Mouse (Mus musculus) testis, postnatal 14 days (tissue): ENCODE data around the gene Igfbp1.
A peak's percentile ranks its signal among the peaks of the same experiment; 100 is the strongest.
"Not testable (repeated sequence)": the region's sequence is repeated elsewhere in the genome, so short reads cannot be mapped to it uniquely, and the experiment has no call there.

ENCODE experiments used
- DNase-seq: peaks from one replicate; pipeline ENCODE4 v3.0.0; 2021; ENCODE audit warnings: low spot score

Igfbp1 gene

DNA sequence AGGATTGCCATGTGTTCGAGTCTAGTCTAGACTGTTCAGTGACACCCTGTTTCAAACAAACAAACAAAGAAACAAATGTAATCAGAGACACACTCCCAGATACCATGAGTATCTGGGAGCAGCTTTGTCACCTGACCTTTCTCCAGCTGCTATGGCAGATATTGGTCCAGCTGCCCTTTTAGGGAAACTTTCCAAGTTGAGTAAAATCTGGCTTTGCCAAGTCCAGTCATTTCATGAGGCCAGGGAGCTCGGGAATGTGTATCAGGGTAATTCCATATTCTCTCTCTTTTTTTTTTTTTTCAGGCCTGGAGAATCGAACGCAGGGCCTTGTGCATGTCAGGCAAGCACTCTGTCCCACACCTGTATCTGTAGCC, 2.3 kb upstream of the Igfbp1 start:
- no peak for DNase-seq

DNA sequence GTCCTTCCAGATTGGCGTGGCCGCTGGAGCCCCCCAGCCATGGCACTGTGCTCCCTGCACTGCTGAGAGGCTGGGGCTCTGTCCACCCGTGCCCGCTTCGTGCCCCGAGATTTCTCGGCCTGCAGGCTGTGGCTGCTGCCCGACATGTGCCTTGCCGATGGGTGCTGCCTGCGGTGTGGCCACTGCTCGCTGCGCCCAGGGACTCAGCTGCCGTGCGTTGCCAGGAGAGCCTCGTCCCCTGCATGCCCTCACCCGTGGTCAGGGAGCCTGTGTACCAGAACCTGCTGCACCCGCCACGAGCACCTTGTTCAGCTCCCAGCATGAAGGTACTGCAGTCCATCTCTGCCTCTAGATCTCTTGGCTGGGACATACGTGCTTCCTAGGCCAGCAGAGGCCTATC, 424 bp downstream of the Igfbp1 start:
- DNase-seq = no peak

DNA sequence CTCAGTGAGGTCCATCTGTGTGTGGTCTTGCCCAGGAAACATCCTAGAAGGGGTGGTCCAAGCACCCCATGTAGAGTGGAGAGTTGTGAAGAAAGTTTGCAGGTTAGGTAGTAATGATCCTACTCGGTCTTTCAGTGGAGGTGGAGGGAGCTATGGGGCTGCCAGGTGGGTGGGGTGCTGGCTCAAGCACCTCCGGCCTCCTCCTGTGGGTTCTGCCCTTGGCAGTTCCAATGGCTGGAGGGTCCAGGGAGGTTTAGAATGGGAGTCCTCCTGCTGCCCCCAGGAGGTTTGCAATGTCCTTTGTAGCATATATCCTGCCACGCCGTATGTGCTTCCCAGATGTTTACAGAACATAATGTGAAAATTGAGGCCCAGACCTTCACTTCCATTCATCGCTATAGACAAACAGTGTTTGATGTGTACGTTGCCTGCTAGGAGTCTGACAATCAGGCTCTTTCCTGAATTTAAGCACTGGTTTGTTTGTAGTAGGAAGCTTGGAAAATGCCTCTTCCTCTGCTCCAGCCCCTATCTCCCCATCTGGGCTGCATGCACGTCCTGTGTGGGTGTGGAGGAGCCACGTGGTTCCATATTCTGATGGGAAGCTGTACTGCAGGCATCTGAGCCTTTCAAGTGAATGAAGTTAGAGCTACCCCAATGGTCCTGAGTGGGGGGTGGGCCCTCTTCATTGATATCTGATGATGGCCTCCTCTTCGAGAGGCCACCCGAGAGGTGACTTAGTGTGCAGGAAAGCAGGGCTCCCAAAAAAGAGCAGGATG, 1.1 kb downstream of the Igfbp1 start:
- DNase-seq = no peak

DNA sequence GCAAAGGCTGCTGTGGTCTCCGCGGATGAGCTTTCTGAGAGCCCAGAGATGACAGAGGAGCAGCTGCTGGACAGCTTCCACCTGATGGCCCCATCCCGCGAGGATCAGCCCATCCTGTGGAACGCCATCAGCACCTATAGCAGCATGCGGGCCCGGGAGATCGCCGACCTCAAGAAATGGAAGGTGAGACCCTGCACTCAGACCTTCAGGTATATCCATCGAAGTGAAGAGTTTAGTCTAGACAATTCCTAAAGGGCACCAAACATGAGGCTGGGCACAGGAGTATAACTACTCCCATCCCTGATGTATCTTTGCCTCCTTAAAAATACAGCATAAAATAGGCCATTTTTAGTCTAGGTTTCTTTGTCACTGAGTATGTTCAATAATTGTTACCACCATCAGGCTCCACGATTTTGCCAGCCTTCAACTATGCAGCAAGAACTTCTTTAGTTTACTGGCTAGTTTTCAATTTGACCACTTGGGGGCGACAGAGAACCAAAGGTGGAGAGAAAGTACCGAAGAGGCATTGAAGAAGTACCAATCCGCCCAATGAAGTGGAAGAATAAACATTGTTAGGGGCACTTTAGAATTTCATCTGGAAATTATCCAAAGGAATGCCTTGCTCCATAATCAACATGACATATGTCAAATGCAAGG, 2.3 kb downstream of the Igfbp1 start:
- peak; percentile 25 for DNase-seq

DNA sequence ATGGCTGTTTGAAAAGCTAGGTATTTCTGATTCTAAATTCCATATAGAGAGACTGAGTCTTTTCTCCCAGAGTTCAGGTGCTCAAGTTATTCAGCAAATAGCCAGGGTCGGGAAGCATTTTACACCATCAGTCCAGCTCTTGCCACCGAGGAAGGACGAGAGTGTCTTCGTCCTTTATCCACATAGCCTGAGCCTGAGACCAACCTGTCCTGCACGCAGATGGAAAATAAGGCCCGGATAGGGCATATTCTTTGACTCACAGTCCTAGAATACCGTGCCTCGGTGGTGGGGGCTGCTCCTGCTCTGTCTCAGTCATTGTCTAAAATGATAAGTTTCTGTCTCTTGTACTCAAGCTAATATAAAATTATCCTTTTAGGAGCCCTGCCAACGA, 2.8 kb downstream of the Igfbp1 start:
- no peak for DNase-seq

DNA sequence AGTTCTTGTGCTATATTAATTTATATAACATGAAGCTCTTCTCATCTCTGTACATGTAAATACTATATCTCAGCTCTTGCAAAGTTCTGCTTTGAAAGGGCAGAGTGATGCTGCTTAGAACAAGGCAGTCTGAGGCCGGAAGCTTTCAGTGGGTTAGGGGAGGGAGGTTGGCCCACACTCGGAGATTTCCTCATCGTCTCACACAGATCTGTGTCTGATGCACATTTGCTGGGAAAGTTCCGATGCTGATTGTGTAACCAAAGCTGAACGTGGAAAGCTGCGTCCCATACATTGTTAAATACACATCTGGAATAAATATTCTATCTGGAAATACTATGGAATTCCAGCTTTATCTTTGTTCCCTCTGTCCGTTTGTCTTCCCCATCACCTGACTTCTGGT, 4.6 kb downstream of the Igfbp1 start:
- DNase-seq = no peak

DNA sequence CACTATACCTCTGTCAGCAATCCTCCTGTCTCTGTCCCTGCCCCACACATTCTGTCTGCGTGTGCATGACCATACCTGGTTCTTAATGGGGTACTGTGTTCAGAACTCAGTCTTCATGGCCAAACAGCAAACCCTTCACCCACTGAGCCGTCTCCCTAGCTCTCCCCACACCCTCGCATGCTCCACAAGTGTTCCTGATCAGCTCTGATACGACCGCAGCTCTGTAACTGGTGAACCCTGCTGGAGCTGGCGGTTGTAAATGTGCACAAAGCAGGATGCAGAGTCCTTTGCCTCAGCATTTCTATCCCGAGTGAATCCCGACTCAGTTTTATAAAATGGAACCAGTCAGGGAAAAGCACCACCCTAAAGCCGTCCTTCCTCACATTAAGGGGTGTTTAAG, 6.3 kb downstream of the Igfbp1 start:
- no peak for DNase-seq

DNA sequence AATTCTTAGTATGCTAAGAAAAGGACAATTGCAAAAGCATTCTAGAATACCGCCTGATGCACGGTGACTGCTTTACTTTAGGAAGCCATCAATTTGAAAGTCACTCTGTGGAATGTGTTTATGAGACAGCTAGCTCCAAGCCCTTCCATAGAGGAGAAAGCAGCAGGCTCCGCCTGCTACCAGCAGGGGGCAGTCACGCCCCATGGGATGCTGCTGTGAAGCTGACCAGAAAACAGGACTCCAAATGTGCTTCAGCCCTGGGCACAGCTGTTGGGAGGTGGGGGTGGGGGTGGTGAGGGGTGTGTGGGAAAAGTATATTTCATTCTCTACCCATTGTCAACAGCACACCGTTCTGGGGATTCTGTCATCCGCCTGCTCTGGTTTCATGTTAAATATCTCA, 12.8 kb downstream of the Igfbp1 start:
- peak; percentile 46 for DNase-seq

DNA sequence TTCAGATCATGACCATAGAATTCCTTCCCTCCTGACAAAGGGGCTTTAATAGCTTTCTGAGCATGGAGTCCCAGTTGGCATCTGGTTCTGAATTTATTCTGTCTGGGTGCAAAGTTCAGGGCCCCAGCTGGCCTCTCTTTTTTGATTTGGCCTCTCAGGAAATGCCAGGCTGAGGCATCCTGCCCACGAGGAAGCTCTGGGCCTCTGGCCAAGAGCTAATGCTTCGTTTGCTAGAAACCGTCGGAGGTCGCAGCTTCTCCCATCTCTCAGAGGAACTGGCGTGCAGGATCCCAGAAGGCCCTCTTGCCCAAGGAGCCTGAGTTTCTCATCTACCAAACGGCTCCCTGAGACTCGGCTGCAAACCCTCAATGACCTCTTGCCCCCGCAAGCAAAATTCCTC, 13.6 kb downstream of the Igfbp1 start:
- DNase-seq = no peak

DNA sequence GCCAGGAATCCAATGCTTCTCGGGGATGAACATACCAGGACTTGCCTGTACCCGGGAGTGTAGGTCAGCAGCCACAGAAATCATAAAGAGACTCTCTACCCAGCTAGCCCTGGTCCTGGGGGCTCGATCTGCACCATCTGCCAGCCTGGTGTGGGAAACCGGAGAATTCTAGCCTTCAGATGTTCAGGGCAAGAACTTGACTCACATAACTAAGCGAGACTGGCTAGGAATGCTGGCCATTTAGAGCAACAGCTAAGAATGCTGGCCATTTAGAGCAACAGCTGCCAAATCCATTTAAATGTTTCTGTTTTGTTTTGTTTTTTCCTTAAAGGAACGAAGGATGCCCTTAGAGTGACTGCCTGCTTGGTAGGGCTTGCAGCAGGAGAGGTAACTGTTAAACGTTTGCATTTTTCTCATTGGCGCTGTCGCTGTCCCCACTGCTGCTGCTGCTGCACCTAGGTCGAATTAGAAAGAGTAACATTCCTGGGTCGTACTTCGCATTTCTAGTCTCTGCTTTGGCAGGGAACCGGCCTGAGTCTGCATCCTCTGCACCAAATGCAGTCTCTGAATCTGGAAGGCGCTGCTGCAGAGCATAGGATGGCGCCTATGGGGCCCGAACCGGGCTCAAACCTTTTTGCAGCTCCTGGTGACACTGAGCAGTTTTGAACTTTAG, 14.7 kb downstream of the Igfbp1 start:
- no peak for DNase-seq

DNA sequence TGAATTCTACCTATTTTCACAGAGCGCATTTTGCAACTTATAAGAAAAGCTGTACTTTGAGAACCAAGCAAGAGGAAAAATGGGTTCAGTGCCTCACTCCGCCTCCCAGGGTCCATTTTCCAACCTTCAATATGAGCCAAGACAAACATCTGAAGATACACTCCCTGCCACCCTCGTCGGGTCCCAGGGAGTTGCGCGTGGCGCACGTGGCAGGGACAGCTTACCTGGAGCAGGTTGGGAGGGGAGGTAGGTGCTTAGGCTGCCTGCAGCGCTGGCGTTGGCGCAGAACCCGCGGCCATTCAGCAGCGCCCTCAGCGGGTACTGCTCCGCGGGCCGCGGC, 15.5 kb downstream of the Igfbp1 start:
- DNase-seq = no peak

DNA sequence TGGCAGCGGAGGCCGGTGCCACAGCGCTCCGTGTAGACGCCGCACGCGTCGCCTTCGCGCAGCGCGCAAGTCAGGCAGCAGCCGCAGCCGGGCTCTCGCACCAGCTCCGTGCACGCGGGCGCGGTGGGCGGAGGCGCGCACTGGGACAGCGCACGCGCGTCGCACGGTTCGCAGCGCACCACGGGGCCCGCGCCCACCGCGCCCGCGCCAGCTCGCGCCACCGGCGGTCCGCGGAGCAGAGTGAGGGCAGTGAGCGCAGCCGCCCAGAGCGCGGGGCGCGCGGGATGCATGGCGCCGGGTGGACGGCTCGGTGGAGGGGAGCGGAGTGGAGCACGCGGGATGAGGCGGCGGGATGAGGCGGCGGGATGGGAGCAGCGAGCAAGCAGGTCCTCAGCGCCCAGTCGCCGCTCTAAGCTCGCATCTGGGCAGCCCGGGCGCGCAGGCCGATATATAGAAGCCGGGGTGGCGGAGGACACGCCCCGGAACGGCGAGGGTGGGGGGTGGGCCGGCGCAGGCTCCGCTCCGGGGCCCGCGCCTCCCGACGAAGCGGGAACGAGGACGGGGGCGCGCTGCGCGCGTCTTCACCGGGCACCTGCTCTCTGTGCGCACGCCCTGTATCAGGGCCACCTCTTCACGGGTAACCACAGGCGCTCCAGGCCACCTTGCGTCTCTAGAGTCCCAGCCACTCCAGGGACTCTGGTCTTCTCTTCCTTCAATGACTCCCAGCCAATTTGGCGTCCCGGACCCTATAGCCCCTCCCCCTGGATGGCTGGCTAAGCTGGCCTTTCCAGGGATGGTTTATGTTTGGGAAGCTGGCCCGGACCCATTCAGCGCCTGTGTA, 16.1 kb downstream of the Igfbp1 start, which contains the start of gene Igfbp3:
Gene Igfbp3, minus strand, starts transcription at position 423 of the 841 bp plus-strand sequence.
- peak; percentile 24 for DNase-seq

DNA sequence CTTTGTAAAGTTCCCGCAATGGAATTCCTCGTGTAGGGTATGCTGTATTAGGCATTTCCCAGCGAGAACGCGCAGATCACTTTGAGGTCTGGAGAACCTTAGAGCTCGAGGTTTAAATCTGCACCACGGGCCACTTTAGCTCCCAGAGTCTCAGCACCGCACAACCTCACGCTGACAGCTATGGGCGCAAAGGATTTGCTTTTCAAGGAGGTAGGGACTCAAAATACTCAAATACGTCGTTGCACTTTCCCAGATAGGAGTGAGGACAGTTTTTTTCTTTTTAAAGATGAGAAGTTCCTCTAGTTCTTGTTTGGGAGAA, 16.7 kb downstream of the Igfbp1 start:
- DNase-seq = no peak

DNA sequence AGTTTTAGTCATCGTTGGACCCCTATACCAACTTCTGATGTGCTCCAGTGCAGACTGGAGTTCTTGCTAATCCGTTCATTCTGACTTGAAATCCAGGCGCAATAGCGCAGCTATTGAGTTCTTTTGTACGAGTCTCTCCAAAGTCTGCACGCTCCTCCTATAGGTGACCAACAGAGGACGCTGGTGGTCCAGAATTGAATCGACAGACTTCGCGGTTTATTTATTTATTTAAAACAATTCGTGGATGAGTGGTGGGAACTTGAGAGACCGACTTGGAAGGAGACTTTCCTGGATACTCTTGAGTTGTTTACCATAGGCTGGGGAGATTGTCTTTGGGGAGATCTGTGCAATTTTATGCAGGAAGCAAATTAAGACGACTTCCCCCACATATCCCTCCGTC, 17.2 kb downstream of the Igfbp1 start:
- DNase-seq = no peak

DNA sequence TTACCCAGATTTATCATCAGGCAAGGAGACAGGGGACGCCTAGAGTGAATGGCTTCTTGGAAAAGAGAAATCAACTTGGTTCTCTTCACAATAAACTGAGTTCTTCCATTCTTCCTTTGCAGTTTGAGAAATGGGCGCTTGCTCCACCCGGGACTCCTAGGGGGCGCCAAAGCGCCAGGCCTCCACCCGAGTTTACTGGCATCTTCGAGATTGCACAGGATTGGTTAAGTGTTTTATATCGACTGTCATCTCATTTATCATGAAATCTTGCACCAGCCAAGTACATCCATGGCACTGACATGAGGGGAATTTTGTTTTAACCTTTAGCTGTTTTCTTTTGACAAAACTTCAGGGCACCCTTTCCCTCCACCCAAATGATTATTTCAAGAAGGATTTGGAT, 18.1 kb downstream of the Igfbp1 start:
- peak; percentile 36 for DNase-seq

DNA sequence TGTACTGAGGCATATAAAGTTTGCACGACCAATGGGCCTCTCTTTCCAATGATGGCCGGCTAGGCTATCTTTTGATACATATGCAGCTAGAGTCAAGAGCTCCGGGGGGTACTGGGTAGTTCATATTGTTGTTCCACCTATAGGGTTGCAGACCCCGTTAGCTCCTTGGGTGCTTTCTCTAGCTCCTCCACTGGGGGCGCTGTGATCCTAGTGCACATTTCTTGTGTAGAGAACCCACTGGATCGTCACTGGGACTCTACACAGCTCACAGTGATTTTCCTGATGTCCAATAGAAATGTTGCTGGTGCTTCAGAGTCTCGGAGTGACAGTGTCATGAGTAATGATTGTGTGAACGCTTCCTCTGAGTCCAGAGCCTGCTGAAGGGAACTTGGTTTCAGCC, 24.2 kb downstream of the Igfbp1 start:
- DNase-seq = not testable (repeated sequence)

DNA sequence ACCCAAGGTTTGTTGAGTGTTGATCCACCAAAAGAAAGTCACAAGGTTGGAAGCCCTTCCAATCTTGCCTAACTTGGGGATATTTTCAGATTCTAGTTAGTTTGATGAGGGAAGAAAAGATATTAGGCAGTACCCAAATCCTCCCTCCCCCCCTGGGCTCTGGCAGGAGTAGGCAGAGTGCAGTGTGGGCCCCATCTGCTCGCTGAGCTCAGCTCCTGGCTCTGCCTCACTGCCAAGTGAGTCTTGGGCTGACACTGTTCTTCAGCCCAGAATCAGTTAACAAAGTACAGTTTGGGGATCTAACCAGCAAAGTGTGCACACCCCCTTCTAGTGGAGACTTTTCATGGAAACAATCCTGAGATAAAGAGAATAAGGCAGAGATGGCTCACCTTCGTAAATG, 28.6 kb downstream of the Igfbp1 start:
- no peak for DNase-seq

DNA sequence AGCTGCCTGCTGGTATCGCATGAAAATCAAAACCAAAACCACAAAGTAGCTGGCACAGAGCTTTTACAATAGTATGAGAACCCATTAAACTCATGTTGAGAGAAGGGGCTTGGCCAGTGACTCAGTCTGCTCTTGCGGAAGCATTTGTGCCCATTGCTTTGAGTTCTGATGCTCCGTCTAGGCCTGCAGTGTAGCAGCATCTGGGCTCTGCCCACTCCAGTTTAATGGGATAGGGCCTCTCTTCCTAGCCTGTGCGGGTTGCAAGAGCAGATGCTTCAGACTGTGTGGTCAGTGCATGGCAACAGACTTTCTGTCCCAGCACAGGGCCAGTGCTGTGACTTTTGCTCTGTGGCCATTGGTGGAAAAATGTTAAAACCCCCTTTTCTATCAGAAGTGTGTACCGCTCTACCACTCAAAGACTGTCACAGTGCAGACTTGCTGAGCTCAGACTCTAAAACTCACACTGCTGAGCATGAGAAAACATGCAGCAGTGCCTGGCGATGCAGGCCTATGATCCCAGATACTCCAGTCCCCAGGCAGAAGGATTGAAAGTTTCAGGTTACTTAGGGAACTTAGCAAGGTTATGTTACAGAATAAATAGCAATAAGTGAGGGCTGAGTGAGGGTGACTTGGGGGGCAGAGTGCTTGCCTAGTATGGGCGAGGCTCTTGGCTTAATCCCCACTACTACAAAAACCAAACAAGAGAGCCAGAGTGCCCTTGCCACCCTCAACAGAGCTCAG, 29.4 kb downstream of the Igfbp1 start:
- DNase-seq = no peak

DNA sequence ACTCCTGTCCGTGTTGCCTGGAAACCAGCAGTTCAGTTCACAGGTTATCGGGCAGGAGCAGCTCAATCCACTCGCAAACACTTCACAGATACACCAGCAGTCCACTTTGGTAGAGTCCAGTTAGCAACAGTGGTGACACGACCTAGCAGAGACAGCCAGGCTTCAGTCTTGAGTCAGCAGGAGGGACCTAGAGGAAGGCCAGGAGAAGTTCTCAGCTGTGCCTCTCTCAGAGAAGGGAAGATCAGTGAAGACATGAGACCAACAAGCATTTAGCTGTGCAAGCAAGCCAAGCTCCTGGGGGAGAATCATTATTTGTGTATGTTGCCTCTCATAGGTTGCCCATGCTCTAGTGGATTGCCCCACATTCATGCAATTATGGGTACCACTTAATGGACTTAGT, 30.5 kb downstream of the Igfbp1 start:
- no peak for DNase-seq

DNA sequence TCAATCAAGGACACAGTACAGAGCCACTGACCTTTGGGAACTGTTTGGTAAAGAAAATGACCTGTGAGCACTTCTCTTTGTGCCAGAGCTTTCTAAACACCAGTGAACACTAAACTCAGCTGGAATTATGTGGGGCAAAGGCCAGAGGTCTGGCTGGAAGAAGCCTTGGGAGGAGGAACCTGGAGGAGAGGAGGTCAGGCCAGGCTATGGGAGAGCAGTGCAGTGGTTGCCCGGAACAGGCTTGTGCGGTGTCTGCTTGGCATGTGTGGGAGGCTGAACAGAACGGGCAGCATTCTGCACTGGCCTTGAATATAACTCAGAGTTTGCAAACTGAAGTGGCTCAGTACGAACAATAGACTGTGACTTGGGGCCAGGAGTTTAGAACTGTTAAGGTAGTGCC, 32.4 kb downstream of the Igfbp1 start:
- peak; percentile 77 for DNase-seq

DNA sequence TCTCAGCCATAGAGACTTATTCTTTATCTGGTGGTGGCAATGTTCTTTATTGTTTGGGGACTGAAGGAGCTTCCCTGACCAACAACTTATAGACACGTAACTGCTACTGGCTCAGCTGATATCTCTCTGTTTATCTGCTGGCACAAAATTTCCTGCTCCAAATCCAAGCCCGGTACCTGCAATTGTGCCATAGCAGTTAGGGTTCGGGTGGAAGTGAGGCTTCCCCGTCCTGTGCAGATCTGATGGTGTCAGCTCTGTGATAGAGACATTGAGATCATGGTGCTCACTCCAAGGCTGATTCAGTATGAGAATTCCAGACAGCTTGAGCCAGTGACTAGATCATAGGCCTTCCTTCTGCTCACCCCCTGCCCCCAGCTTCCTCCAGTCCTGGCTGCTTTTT, 34.4 kb downstream of the Igfbp1 start:
- DNase-seq = no peak

DNA sequence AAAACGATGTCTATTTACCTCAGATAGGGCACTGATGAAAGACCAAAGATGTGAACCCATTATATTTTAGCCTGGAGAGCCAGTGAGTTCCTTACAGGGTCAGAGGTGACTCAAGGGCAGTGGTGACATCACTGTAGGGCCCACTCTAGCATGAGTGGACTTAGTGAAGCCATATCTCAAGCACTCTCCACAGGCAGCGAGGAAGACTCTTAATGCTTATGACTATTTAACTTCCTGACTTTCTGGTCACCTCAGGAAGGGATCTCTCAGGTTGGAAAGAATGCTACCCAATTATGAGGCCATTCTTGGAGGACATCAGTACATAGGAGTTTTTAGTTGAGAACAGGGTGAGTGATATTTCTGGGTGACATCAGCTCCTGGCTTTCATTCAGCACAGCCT, 35.8 kb downstream of the Igfbp1 start:
- no peak for DNase-seq
